Mouse (Mus musculus) liver, postnatal 0 days (tissue): ENCODE measurements around the gene Cmas. TPM values are rescaled to one million over a fixed set of nuclear protein-coding genes. Genes with fewer than 3 reads are reported as not detected.

Experiments
- ATAC-seq: fragments of 200-750 bp; cut with Nextera tagmentation; 2 replicates; pipeline ENCODE4 v1.8.0; 2017; ENCODE audit warnings: mild to moderate bottlenecking, moderate library complexity
- DNase-seq: peaks from one replicate; pipeline ENCODE4 v3.0.0-alpha.2; 2016
- H3K27ac ChIP-seq: fragments of 300-500 bp; sonication (generic); 2 replicates; pipeline ENCODE4 v1.5.1; 2014; ENCODE audit warnings: antibody characterized with exemption, moderate library complexity, mild to moderate bottlenecking, low read depth
- H3K27me3 ChIP-seq: fragments of 300-500 bp; sonication (generic); 2 replicates; pipeline ENCODE4 v1.6.1; 2014; ENCODE audit warnings: low read length, control low read depth, mixed read lengths; ENCODE audit not compliant: insufficient read depth
- H3K36me3 ChIP-seq: fragments of 300-500 bp; sonication (generic); replicated peaks from 2 replicates; pipeline ENCODE4 v1.6.1; 2014; ENCODE audit warnings: mild to moderate bottlenecking, control low read depth, low read length, moderate library complexity, mixed read lengths; ENCODE audit not compliant: insufficient read depth
- H3K4me1 ChIP-seq: fragments of 300-500 bp; sonication (generic); 2 replicates; pipeline ENCODE4 v1.6.1; 2014; ENCODE audit warnings: antibody characterized with exemption, mild to moderate bottlenecking, control low read depth; ENCODE audit not compliant: insufficient read depth
- H3K4me2 ChIP-seq: fragments of 300-500 bp; sonication (generic); 2 replicates; pipeline ENCODE4 v1.6.1; 2014; ENCODE audit warnings: low read depth, mild to moderate bottlenecking, low read length, moderate library complexity, mixed read lengths
- H3K4me3 ChIP-seq: fragments of 300-500 bp; sonication (generic); 2 replicates; pipeline ENCODE4 v1.5.1; 2014; ENCODE audit warnings: low read depth, low read length
- H3K9ac ChIP-seq: fragments of 300-500 bp; sonication (generic); replicated peaks from 2 replicates; pipeline ENCODE4 v1.6.1; 2014; ENCODE audit warnings: mild to moderate bottlenecking, moderate library complexity
- H3K9me3 ChIP-seq: fragments of 300-500 bp; sonication (generic); 2 replicates; pipeline ENCODE4 v1.6.1; 2016; ENCODE audit warnings: mild to moderate bottlenecking, control low read depth, low read length, mixed read lengths
- CTCF ChIP-seq: sonication (generic); IDR thresholded peaks from 2 replicates; pipeline ENCODE4 v1.5.1; 2016; ENCODE audit warnings: antibody characterized with exemption, low read depth
- EP300 ChIP-seq: IDR thresholded peaks from 2 replicates; pipeline ENCODE4 v1.6.1; 2016; ENCODE audit warnings: antibody characterized with exemption, low read depth, mild to moderate bottlenecking
- WGBS: fragments of 180-500 bp; shearing (Covaris S2); extraction: QIAGEN DNeasy Blood & Tissue Kit; methylation state at CpG from one replicate; pipeline ENCODE4 v1.1.7; 2014; ENCODE audit not compliant: insufficient replicate concordance; 5-methylcytosine and 5-hydroxymethylcytosine counted together
- polyA plus RNA-seq: library from polyadenylated mRNA; unstranded; fragments of >200 nt; fragmentation: Nextera tagmentation; extraction: Ambion mirVana; gene quantifications from 2 replicates; pipeline ENCODE4 v1.2.1, GENCODE M21; 2015

The Cmas gene
- polyA plus RNA-seq, 1 experiment from 2014 or later, result 107 TPM

GRCm38 (mm10) chr6:142804402-142804801 lies 47.9 kb downstream of the Cmas start, which contains the start of gene Sult6b2:
TSS of gene Sult6b2 (minus strand) at chr6:142804502.
- Histone ChIP-seq H3K9ac (no peak within 1 kb of the TSS), H3K27me3 (no peaks in the 10 kb centered on the region), H3K4me2 (no peak within 1 kb of the TSS), H3K27ac (no peak within 1 kb of the TSS), H3K4me3 (no peak within 1 kb of the TSS), H3K36me3 (no peaks in the 10 kb centered on the region), H3K9me3 (no peaks in the 10 kb centered on the region), H3K4me1 (peaks cover 11% of the 10 kb centered on the region)
- TF ChIP-seq CTCF, result no peak
- TF ChIP-seq EP300, result no peak
- DNase-seq (no peak), ATAC-seq (no peak)

GRCm38 (mm10) chr6:142806326-142806725 lies 49.8 kb downstream of the Cmas start:
- no peak for DNase-seq
- H3K4me1 ChIP-seq, result peaks cover 6% of the 10 kb centered on the region; the same call in 1 of the 2 replicates
- H3K9ac ChIP-seq, result no peak overlapping the region
- no peaks in the 10 kb centered on the region for H3K36me3 ChIP-seq
- no peaks in the 10 kb centered on the region for H3K27me3 ChIP-seq
- no peaks in the 10 kb centered on the region for H3K9me3 ChIP-seq
- WGBS, result 28% methylated on average over 4 of the region's 4 CpGs
- H3K4me2 ChIP-seq, result no peak overlapping the region
- H3K27ac ChIP-seq, result no peak overlapping the region
- no peak for TF ChIP-seq CTCF
- TF ChIP-seq EP300, result peak; percentile 83
- ATAC-seq, result peak; percentile 70
- H3K4me3 ChIP-seq, result no peak overlapping the region

DNA sequence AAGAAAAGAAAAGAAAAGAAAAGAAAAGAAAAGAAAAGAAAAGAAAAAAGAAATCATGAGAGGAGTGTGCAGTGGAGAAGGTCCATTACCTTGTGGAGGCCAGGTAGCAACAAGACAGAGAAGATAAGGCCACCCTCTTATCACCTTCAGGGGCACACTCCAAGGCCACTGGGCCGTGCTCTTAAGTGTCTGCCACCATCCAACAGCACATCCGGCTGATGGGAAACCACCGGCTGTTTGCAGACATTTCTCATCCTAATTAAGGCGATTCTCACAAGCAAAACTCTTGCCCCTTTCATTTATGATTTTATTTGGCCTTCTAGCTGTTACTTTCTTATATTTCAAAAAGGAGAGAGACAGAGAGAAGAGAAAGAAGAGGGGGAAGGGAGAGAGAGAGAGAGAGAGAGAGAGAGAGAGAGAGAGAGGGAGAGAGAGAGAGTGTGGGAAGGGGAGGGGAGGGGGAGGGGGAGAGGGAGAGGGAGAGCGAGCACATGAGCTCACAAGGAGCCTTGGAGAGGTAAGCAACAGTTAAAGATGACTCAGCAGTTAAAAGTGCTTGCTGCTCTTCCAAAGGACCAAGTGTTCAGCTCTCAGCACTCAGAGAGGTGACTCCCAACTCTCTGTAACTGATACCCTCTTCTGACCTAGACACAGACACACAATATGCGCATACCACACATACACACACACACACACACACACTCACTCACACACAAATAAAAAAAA lies 53.0 kb downstream of the Cmas start:
- Histone ChIP-seq H3K36me3 (no peaks in the 10 kb centered on the region), H3K4me1 (peaks cover 8% of the 10 kb centered on the region; the same call in 1 of the 2 replicates), H3K27me3 (no peaks in the 10 kb centered on the region), H3K27ac (no peak overlapping the region), H3K9me3 (no peaks in the 10 kb centered on the region), H3K4me3 (no peak overlapping the region), H3K4me2 (no peak overlapping the region), H3K9ac (no peak overlapping the region)
- DNase-seq, result no peak
- WGBS, result 28% methylated on average over 6 of the region's 6 CpGs
- no peak for ATAC-seq
- no peak for TF ChIP-seq EP300

GRCm38 (mm10) chr6:142810239-142810638 lies 53.8 kb downstream of the Cmas start:
- no peaks in the 10 kb centered on the region for H3K27me3 ChIP-seq
- TF ChIP-seq CTCF, result no peak
- no peak for TF ChIP-seq EP300
- peaks cover 10% of the 10 kb centered on the region; the same call in 1 of the 2 replicates for H3K4me1 ChIP-seq
- H3K9me3 ChIP-seq, result no peaks in the 10 kb centered on the region
- no peak overlapping the region for H3K9ac ChIP-seq
- 47% methylated on average over 6 of the region's 6 CpGs for WGBS
- H3K36me3 ChIP-seq, result no peaks in the 10 kb centered on the region
- no peak overlapping the region for H3K27ac ChIP-seq
- no peak overlapping the region for H3K4me3 ChIP-seq
- ATAC-seq, result no peak
- no peak overlapping the region for H3K4me2 ChIP-seq
- no peak for DNase-seq

GRCm38 (mm10) chr6:142812969-142813368 lies 56.5 kb downstream of the Cmas start:
- Histone ChIP-seq H3K4me1 (0 out of 2 replicates have a peak, but pooled peaks cover 4% of the 10 kb centered on the region), H3K36me3 (no peaks in the 10 kb centered on the region), H3K4me2 (no peak overlapping the region), H3K27me3 (no peaks in the 10 kb centered on the region), H3K9ac (no peak overlapping the region), H3K27ac (no peak overlapping the region), H3K4me3 (no peak overlapping the region), H3K9me3 (no peaks in the 10 kb centered on the region)
- WGBS, result 47% methylated on average over 5 of the region's 5 CpGs
- TF ChIP-seq CTCF (no peak), EP300 (no peak)
- ATAC-seq, result no peak
- no peak for DNase-seq

- Histone ChIP-seq H3K36me3 (no peaks in the 10 kb centered on the region), H3K4me2 (peak overlapping the region; percentile 64), H3K27ac (no peak overlapping the region), H3K27me3 (no peaks in the 10 kb centered on the region), H3K4me1 (0 out of 2 replicates have a peak, but pooled peaks cover 4% of the 10 kb centered on the region), H3K9ac (no peak overlapping the region), H3K9me3 (no peaks in the 10 kb centered on the region), H3K4me3 (no peak overlapping the region)
- ATAC-seq, result peak; percentile 62
- TF ChIP-seq EP300 (no peak), CTCF (no peak)
- DNase-seq, result peak; percentile 26
- 50% methylated on average over 10 of the region's 10 CpGs for WGBS
These were observed 57.5 kb downstream of the Cmas start for GRCm38 (mm10) chr6:142814011-142814410.
